Mouse (Mus musculus) liver, embryonic 11.5 days (tissue): Measurements from ENCODE around the gene Thsd4. TPM values are rescaled to one million over a fixed set of nuclear protein-coding genes. Genes with fewer than 3 reads are reported as not detected.

ENCODE experiments used
- ATAC-seq: fragments of 200-750 bp; cut with Nextera tagmentation; replicated peaks from 2 replicates; pipeline ENCODE4 v1.8.0; 2017; ENCODE audit warnings: moderate number of reproducible peaks, mild to moderate bottlenecking, moderate TSS enrichment, moderate library complexity; ENCODE audit not compliant: low FRiP score
- DNase-seq: peaks from one replicate; pipeline ENCODE4 v3.0.0-alpha.2; 2017; ENCODE audit warnings: low spot score
- H3K27ac ChIP-seq: fragments of 300-500 bp; sonication (generic); 2 replicates; pipeline ENCODE4 v1.5.1; 2014; ENCODE audit warnings: mild to moderate bottlenecking, low read depth, low read length, control low read depth
- H3K27me3 ChIP-seq: fragments of 300-500 bp; sonication (generic); replicated peaks from 2 replicates; pipeline ENCODE4 v1.6.1; 2014; ENCODE audit warnings: low read length, mixed read lengths; ENCODE audit not compliant: control insufficient read depth, insufficient read depth
- H3K36me3 ChIP-seq: fragments of 300-500 bp; sonication (generic); 2 replicates; pipeline ENCODE4 v1.6.1; 2014; ENCODE audit warnings: mild to moderate bottlenecking, low read length, moderate library complexity, mixed read lengths; ENCODE audit not compliant: control insufficient read depth, insufficient read depth
- H3K4me1 ChIP-seq: fragments of 300-500 bp; sonication (generic); replicated peaks from 2 replicates; pipeline ENCODE4 v1.6.1; 2014; ENCODE audit warnings: low read length, mixed read lengths; ENCODE audit not compliant: control insufficient read depth, insufficient read depth
- H3K4me2 ChIP-seq: fragments of 300-500 bp; sonication (generic); 2 replicates; pipeline ENCODE4 v1.6.1; 2014; ENCODE audit warnings: mild to moderate bottlenecking, control low read depth, moderate library complexity
- H3K4me3 ChIP-seq: fragments of 300-500 bp; sonication (generic); 2 replicates; pipeline ENCODE4 v1.5.1; 2014; ENCODE audit warnings: low read depth, low read length, control low read depth
- H3K9ac ChIP-seq: fragments of 300-500 bp; sonication (generic); 2 replicates; pipeline ENCODE4 v1.6.1; 2014; ENCODE audit warnings: low read depth, low read length, control low read depth
- H3K9me3 ChIP-seq: fragments of 300-500 bp; sonication (generic); 2 replicates; pipeline ENCODE4 v1.6.1; 2016; ENCODE audit warnings: low read length, inconsistent platforms, mixed read lengths; ENCODE audit not compliant: control insufficient read depth
- WGBS: fragments of 180-500 bp; shearing (Covaris S2); extraction: QIAGEN DNeasy Blood & Tissue Kit; methylation state at CpG from one replicate; pipeline ENCODE4 v1.1.7; 2014; 5-methylcytosine and 5-hydroxymethylcytosine counted together
- polyA plus RNA-seq: library from polyadenylated mRNA; unstranded; fragments of >200 nt; fragmentation: Nextera tagmentation; extraction: Ambion mirVana; gene quantifications from 2 replicates; pipeline ENCODE4 v1.2.1, GENCODE M21; 2014

Gene Thsd4
- polyA plus RNA-seq, 1 experiment from 2014 or later, result 6.8 TPM

DNA sequence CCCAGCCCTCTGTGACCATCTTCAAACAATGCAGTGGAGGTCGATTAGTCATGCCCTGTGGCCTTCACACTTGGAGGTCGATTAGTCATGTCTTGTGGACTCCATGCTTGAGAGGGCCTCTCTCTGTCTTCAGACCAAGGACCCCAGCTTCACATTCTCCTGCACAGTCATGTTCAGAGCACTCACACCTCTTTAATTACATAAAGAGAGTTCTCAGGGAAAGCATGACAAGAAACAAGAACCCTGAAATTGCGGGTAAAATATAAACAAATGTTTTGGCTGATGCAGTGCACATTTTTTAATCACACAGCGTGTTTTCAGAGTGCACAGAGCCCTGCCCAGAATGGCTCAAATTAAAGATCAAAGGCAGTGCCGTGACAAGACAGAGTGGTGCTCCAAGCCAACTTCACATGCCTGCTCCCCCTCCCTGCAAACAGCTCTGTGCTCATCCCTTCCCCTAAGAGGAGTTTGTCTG lies 439.7 kb downstream of the Thsd4 start:
- H3K4me2 ChIP-seq, result no peak overlapping the region
- ATAC-seq (no peak), DNase-seq (no peak)
- WGBS, result 43% methylated on average over 5 of the region's 5 CpGs
- H3K27me3 ChIP-seq, result no peaks in the 10 kb centered on the region
- H3K9ac ChIP-seq, result no peak overlapping the region
- H3K4me1 ChIP-seq, result no peaks in the 10 kb centered on the region
- no peak overlapping the region for H3K4me3 ChIP-seq
- no peaks in the 10 kb centered on the region for H3K9me3 ChIP-seq
- H3K36me3 ChIP-seq, result no peaks in the 10 kb centered on the region
- H3K27ac ChIP-seq, result no peak overlapping the region

DNA sequence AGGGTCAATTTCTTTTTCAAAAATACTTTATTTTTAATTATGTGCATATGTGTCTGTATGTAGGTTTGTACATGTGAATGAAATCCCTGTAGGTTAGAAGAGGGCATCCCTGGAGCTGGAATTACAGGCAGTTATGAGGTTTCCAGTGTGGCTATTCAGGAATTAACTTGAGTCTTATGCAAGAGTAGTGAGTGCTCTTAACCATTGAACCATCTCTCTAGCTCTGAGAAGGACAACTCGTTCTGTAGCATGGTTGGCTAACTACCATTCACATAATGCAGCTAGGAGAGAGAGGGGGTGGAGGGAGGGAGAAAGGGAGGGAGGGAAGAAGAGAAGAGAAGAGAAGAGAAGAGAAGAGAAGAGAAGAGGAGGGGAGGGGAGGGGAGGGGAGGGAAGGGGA lies 444.1 kb downstream of the Thsd4 start:
- WGBS, result 64% methylated on average over 1 of the region's 1 CpGs
- H3K4me3 ChIP-seq, result no peak overlapping the region
- ATAC-seq, result no peak
- H3K4me2 ChIP-seq, result no peak overlapping the region
- H3K27me3 ChIP-seq, result no peaks in the 10 kb centered on the region
- H3K36me3 ChIP-seq, result no peaks in the 10 kb centered on the region
- H3K4me1 ChIP-seq, result no peaks in the 10 kb centered on the region
- H3K9ac ChIP-seq, result no peak overlapping the region
- no peaks in the 10 kb centered on the region for H3K9me3 ChIP-seq
- DNase-seq, result no peak
- H3K27ac ChIP-seq, result no peak overlapping the region

DNA sequence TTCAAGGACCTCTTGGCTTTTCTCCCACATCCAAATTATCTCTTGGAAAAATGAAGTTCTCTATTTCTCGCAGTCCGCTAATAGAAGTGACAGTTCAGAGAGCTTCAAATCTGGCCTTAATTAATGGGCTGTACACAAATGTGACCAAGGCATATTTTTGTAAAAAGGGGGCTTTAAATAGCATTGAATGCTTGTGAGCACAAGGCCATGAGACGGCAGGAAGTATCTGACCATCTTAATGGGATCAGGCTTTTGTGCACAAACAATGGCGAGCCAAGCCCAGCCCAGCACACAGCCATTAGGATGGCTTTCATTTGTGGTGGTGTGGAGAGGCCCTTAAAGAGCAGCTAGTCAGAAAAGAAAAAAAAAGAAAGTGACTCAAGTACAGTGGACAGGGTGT lies 445.4 kb downstream of the Thsd4 start:
- H3K4me2 ChIP-seq, result no peak overlapping the region
- H3K4me3 ChIP-seq, result no peak overlapping the region
- no peak for ATAC-seq

DNA sequence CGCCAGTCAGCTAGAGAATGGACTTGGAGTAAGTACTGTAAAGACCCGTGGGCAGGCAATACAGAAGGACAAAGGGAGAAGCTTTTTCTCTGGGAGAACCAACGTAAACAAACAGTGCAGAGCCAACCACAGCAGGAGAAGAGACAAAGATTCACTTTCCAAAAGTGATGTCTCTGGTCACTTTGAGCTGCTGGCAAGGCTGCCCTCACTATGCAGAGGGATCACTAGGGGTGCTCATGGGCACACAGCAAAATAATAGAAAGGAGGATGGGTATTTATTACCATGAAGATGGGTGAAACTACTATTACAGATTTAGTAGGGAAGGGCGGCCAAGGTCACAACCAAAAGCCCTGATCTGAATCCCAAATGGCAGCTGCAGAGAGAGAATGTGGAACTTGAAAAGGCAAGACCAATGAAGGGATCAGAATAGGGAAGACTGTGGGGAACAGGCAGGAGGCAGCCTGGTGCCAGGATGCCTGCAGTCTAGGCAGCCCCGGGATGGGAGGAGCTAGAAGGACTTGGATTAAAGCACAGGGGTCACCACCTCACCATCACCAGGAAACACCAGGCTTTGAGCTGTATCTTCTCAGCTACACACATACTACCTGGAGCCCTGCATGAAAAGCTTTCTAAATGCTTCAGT lies 450.1 kb downstream of the Thsd4 start:
- H3K4me3 ChIP-seq, result no peak overlapping the region
- no peak overlapping the region for H3K9ac ChIP-seq
- no peak overlapping the region for H3K27ac ChIP-seq
- no peak for DNase-seq
- no peaks in the 10 kb centered on the region for H3K36me3 ChIP-seq
- no peak for ATAC-seq
- no peaks in the 10 kb centered on the region for H3K9me3 ChIP-seq
- H3K27me3 ChIP-seq, result no peaks in the 10 kb centered on the region
- 62% methylated on average over 5 of the region's 5 CpGs for WGBS
- no peak overlapping the region for H3K4me2 ChIP-seq
- no peaks in the 10 kb centered on the region for H3K4me1 ChIP-seq

More for the DNA sequence above, 445.4 kb downstream of the Thsd4 start:
- no peak overlapping the region for H3K27ac ChIP-seq
- no peak overlapping the region for H3K9ac ChIP-seq
- no peaks in the 10 kb centered on the region for H3K4me1 ChIP-seq
- no peaks in the 10 kb centered on the region for H3K27me3 ChIP-seq
- DNase-seq, result no peak
- H3K9me3 ChIP-seq, result no peaks in the 10 kb centered on the region
- no peaks in the 10 kb centered on the region for H3K36me3 ChIP-seq
- 63% methylated on average over 4 of the region's 4 CpGs for WGBS

DNA sequence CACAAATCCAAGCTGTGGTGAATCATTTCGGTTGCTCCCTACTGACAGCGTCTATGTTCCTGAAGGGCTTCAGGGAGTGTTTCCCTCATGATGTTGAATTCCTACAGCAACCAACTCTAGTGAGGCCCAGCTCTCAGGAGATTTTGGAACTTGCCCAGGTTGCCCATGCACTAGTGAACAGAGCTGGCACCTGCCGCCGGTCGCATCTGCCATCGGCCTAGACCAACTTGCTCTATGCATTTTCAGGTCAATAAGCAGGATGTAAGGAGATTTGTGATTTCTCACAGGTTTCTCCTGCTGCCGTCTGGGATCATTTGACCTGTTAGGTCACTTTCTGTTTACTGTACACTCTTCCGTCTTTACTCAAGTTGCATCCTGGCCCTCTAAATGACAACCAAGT lies 454.6 kb downstream of the Thsd4 start:
- H3K27ac ChIP-seq, result no peak overlapping the region
- H3K4me3 ChIP-seq, result no peak overlapping the region
- H3K27me3 ChIP-seq, result no peaks in the 10 kb centered on the region
- no peak overlapping the region for H3K9ac ChIP-seq
- DNase-seq (no peak), ATAC-seq (no peak)
- no peaks in the 10 kb centered on the region for H3K36me3 ChIP-seq
- H3K4me2 ChIP-seq, result no peak overlapping the region
- no peaks in the 10 kb centered on the region for H3K9me3 ChIP-seq
- no peaks in the 10 kb centered on the region for H3K4me1 ChIP-seq
- 91% methylated on average over 8 of the region's 8 CpGs for WGBS

DNA sequence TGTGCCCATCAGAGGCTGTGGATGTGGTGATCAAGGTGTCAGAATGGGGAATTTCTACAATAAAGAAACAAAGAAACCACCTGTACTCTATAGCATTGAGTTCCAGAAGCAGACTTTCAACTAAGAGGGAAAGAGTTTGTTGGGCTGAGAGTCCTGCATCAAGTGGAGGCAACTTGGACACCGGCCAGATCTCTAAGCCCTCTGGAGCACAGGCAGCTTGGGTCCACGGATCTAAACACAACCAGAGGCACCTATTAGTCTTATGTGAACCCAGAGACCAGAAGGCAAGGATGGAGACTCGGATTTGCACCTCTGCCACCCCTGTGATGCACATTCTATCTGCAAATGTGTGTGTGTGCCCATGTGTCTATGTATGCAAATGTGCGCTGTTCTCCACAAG lies 456.7 kb downstream of the Thsd4 start:
- Histone ChIP-seq H3K36me3 (no peaks in the 10 kb centered on the region), H3K4me1 (no peaks in the 10 kb centered on the region), H3K4me2 (no peak overlapping the region), H3K27ac (no peak overlapping the region), H3K9me3 (no peaks in the 10 kb centered on the region), H3K4me3 (no peak overlapping the region), H3K27me3 (no peaks in the 10 kb centered on the region), H3K9ac (no peak overlapping the region)
- WGBS, result 73% methylated on average over 4 of the region's 4 CpGs
- ATAC-seq, result no peak
- DNase-seq, result no peak

DNA sequence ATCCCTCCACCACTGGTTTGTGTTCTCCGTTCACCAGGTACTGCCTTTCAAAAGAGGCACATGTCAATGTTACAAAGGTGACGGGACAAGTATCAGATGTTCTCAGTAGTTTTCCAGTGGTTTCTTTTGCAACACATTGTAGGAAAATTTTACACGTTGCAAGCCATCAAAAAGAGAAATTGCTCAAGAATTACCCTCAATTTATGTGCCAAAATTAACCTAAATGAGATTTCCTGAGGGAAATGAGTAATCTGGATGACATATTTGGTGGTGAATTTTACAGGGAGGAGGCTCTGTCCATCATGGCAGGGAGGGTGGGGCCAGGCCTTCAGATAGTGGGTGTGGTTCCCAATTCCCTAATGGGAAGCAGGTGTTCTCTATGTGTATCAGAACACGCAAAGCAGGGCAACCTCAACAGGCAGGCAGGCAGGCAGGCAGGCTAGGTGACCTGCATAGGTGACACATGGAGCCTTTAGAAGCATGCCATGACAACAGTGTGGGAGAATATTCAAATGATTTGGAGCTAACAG lies 458.6 kb downstream of the Thsd4 start:
- Histone ChIP-seq H3K27me3 (no peaks in the 10 kb centered on the region), H3K9me3 (no peaks in the 10 kb centered on the region), H3K27ac (no peak overlapping the region), H3K4me3 (no peak overlapping the region), H3K4me1 (no peaks in the 10 kb centered on the region), H3K36me3 (no peaks in the 10 kb centered on the region), H3K9ac (no peak overlapping the region), H3K4me2 (no peak overlapping the region)
- 75% methylated on average over 4 of the region's 4 CpGs for WGBS
- no peak for DNase-seq
- ATAC-seq, result no peak

DNA sequence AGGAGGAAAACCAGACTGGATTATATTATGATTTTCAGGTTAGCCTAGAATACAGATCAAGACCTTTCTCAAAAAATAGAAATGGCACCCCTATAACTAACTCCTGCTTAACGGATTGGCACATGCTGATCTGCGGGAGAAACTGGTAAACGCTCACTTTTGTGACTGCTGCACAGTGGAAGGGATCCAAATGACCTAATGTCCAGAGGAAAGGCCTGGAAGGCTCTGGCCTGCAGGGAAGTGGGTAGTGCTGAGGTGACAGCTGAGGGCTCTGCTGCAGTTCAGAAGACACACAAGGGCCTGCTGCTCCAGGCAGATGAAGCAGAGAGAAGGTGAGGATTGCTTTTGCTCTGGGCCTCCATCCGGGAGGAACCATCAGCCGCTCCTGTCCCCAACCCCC lies 465.7 kb downstream of the Thsd4 start:
- H3K27me3 ChIP-seq, result no peaks in the 10 kb centered on the region
- H3K27ac ChIP-seq, result no peak overlapping the region
- H3K4me1 ChIP-seq, result no peaks in the 10 kb centered on the region
- no peak overlapping the region for H3K4me3 ChIP-seq
- no peak overlapping the region for H3K4me2 ChIP-seq
- peaks cover 2% of the 10 kb centered on the region; the same call in 1 of the 2 replicates for H3K9me3 ChIP-seq
- DNase-seq (no peak), ATAC-seq (no peak)
- 63% methylated on average over 5 of the region's 5 CpGs for WGBS
- H3K36me3 ChIP-seq, result no peaks in the 10 kb centered on the region
- H3K9ac ChIP-seq, result no peak overlapping the region

DNA sequence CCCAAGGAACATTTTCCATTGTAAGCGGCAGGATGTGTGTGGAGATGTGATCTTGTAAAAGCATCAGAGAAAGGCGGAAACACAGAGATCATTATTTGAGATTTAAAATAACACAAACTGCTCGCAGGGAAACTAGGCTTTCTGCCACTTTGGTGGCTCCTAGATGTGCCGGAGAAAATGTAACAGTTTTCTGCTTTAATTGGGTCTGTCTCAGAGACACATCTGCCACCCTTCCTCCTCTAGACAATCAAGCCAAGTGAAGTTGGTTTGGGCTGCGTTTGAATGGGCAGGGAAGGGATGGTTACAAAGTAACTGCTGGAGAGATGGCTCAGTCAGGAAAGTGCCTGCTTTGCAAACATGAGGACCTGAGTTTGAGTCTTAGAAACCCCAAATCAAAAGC lies 466.9 kb downstream of the Thsd4 start:
- Histone ChIP-seq H3K36me3 (no peaks in the 10 kb centered on the region), H3K4me2 (no peak overlapping the region), H3K9me3 (peaks cover 2% of the 10 kb centered on the region; the same call in 1 of the 2 replicates), H3K27ac (no peak overlapping the region), H3K9ac (no peak overlapping the region), H3K4me1 (no peaks in the 10 kb centered on the region), H3K27me3 (no peaks in the 10 kb centered on the region), H3K4me3 (no peak overlapping the region)
- ATAC-seq, result no peak
- 69% methylated on average over 5 of the region's 5 CpGs for WGBS
- no peak for DNase-seq
